Mouse (Mus musculus) kidney, adult 10 weeks (tissue): Measurements from ENCODE around the gene C130073F10Rik. TPM values are rescaled to one million over a fixed set of nuclear protein-coding genes. Genes with fewer than 3 reads are reported as not detected.

Experiments used
- polyA plus RNA-seq: library from polyadenylated mRNA; stranded (reverse); fragments of 350-450 nt; fragmentation: Illumina TruSeq; extraction: RNeasy Lipid Tissue Mini Kit (QIAGEN cat#74804); gene quantifications from one replicate; pipeline ENCODE4 v1.2.3, GENCODE M21; 2014; ENCODE audit warnings: low read depth, low replicate concordance

Gene C130073F10Rik
- not detected for polyA plus RNA-seq

GRCm38 (mm10) chr4:101893656-101894420 lies at the start of gene C130073F10Rik:
Gene C130073F10Rik (minus strand): TSS chr4:101893789.

GRCm38 (mm10) chr4:101940107-101940506 lies 46.5 kb upstream of the C130073F10Rik start, which contains the start of gene Gm12794:
Gene Gm12794 (plus strand): TSS chr4:101940407.

GRCm38 (mm10) chr4:101908821-101909220 lies 15.2 kb upstream of the C130073F10Rik start, which contains the start of gene Gm12800:
Gene Gm12800 (plus strand): TSS chr4:101909121.

GRCm38 (mm10) chr4:101843923-101844322 lies 49.7 kb downstream of the C130073F10Rik start, which contains the start of gene B020004J07Rik:
Gene B020004J07Rik (minus strand): TSS chr4:101844023.

Other genes with a start within 250 kb of the C130073F10Rik start
- 66.5 TPM for gene Leprot, start 246.1 kb downstream of the C130073F10Rik start, polyA plus RNA-seq
- gene Lepr, start 176.4 kb downstream of the C130073F10Rik start, polyA plus RNA-seq = 34.0 TPM
- not detected for gene B020004J07Rik, start 49.8 kb downstream of the C130073F10Rik start, polyA plus RNA-seq
- gene Gm12800, start 15.3 kb upstream of the C130073F10Rik start, polyA plus RNA-seq = not detected
- not detected for gene Gm12794, start 46.6 kb upstream of the C130073F10Rik start, polyA plus RNA-seq
- not detected for gene Gm12790, start 87.3 kb upstream of the C130073F10Rik start, polyA plus RNA-seq
- gene Gm12789, start 92.8 kb upstream of the C130073F10Rik start, polyA plus RNA-seq = not detected
- gene Pde4b, start 193.8 kb upstream of the C130073F10Rik start, polyA plus RNA-seq = 17.4 TPM